Mouse (Mus musculus) hindlimb bud, embryonic 11.5 days (tissue): Measurements from ENCODE around the gene Rpa1.
"Not testable (repeated sequence)": the region's sequence is repeated elsewhere in the genome, so short reads cannot be mapped to it uniquely, and the experiment has no call there.

Experiments
- DNase-seq: peaks from one replicate; pipeline ENCODE4 v3.0.0-alpha.2; 2012; ENCODE audit warnings: low read depth, low spot score; ENCODE audit errors: extremely low spot score

Rpa1 gene

GRCm38 (mm10) chr11:75287940-75288339 lies 60.2 kb downstream of the Rpa1 start:
- no peak for DNase-seq

DNA sequence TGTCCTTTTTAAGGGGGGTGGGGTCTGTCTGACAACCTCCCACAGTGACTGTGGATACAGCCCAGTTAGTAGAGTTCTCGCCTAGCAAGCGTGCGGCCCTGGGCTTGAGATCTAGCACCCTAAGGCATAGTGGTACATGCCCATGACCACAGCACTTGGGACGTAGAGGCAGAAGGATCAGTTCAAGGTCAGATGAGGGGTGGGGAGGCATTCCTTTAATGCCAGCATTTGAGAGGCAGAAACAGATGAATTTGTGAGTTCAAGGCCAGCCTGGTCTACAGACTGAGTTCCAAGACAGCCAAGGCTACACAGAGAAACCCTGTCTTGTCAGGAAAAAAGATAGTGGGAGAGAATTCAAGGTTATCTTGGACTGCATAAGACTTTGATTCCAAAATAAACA lies 61.3 kb downstream of the Rpa1 start:
- DNase-seq, result no peak

DNA sequence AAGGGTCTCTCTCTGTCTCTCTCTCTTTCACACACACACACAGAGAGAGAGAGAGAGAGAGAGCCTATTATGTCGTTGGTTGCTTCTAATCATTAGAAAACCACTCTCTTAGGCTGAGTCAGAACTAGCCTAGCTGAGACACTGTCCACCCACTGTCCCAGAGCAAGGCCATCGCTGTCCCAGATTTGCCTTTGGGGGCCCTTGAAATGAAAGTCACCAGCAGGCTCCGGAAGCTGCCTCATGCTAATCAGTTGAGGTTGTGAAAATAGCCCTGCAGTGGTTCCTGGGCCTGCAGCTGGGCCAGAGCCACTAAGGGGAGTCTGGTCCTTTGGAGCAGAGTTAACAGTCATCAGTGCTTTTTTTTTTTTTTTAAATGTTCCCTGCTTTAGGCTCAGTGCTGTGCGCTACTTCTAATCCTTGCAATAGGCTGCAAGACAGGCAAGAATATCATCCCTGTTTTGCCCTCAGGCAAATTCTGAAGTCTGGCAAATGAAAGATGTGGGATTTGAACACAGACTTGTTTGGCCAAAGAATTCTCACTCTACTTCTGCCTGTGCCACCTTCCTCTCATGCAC lies 62.1 kb downstream of the Rpa1 start:
- DNase-seq, result no peak

DNA sequence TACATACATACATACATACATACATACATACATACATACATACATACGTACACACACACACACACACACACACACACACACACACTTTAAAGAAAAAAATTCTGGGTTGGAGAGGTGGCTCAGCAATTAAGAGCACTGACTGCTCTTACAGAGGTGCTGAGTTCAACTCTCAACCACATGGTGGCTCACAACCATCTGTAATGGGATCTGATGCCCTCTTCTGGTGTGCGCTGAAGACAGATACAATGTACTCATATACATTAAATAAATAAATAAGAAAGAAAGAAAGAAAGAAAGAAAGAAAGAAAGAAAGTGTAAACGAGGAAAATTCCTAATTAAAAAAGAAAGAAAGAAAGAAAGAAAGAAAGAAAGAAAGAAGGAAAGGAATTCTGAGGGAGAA lies 64.3 kb downstream of the Rpa1 start:
- not testable (repeated sequence) for DNase-seq

DNA sequence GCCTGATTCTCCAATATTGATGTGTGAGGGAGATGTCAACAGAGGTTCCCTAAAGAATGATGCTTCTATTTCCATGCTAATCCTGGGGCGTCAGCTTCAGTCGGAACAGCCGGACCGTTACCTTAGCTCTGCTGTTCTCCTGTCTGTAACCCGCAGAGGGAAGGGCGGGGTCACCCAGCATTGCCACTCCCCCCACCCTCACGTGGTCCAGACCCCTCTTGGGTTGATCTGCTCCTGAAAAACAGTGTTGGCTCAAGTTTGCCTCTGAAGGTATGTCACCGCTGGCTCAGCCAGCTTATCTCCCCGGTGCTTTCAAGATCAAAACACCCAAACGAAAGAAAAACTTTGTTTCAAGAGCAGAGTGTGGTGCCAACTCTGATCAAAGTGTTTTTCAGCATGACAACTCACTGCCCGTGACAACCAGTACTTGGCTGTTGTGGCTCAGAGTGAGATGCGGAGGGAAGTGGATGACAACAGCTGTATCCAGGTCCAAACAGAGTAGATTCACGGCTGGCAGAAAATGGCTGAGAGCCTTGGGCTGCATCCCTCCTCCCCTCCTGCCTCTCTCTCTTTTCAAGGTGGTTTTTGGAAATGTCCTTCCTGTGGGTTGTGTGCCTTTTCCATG lies 65.5 kb downstream of the Rpa1 start:
- DNase-seq, result no peak

DNA sequence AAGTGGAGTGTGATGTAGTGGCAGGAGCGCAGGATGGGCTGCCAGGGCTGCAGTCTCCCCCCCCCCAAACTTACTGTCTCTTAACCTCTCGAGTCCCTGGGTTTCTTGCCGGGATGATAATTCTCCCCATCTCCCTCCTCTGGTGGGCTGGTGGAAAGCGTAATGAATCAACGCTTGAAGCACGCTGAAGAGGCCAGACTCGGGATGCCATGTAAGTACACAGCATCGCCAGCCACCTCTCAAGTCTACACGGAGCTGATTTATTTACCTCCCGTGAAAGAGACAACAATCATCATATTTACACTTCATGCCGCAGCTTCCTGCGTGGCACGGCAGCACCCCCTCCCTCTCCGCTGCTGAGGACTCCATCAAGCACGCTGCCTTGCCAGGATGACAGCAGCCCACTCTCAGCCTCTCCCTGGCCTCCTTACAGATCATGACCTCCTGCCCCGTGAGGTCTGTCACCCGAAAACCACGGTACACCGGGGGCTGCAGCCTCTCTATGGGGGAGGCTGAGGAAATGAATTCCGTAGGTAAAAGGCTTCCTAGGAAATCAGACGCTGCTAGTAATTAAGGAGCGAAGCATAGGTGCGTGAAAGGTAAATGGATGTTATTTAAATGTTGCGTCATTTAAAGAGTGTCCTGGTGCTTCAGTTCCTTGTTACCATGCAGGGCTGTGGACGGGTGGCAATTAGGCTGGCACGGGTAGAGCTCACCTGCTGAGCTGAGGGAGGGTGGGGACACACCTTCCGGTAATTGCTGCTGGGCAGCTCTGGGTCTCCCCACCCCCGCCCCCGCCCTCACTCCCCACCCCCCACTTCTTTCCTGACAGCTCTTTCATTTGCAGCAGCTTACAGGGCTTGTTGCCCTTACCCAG lies 66.5 kb downstream of the Rpa1 start:
- DNase-seq, result no peak

DNA sequence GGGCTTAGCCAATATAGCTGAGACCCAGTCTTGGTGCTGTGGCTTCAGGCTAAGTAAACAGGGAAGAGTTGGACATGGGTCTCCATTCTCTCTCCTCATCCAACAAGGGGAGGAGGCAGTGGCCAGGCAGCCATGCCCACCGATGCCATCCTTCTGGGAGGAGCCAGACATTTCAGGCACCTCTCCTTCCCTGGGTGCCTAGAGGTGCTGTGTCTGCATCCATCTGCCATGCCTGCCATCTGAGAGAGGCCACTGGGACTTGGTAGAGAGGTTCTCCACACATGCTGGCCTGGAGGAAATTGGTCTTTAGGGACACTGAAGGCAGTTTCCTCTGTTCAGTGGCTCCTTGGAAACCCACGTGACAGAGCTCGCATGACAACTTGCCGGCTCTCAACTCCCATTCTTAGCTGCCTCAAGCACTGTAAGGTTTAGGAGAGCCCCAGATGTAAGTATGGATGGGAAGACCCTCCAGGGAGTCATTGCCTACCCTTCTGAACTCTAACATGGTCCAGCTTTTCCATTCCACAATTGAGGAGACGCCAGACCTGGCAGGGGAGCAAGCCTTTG lies 67.6 kb downstream of the Rpa1 start:
- DNase-seq, result no peak

- no peak for DNase-seq
These were observed 68.1 kb downstream of the Rpa1 start for GRCm38 (mm10) chr11:75280066-75280410.

- no peak for DNase-seq
These were observed 68.6 kb downstream of the Rpa1 start for GRCm38 (mm10) chr11:75279342-75280065.

GRCm38 (mm10) chr11:75279013-75279341 lies 69.1 kb downstream of the Rpa1 start:
- no peak for DNase-seq

- DNase-seq, result no peak
These were observed 70.0 kb downstream of the Rpa1 start for GRCm38 (mm10) chr11:75278115-75278514.

DNA sequence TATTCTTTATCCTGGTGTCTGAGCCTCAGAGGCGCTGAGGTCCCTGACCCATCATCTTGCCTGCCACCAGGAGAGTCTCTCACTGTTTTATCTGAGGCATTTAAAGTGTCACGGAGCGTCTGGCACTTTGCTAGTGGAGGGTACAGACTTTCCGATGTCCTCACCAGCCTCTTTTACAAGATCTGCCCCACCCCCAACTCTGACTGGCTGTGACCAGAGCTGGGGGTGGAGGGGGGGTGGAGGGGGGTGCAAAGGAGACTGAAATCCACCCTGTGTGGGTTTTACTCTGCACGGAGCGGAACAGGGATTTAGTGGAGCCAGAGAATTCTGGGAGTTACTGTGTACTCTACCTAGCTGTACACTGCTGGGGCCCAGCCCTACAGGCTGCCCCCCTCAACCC lies 73.1 kb downstream of the Rpa1 start:
- DNase-seq, result no peak

DNA sequence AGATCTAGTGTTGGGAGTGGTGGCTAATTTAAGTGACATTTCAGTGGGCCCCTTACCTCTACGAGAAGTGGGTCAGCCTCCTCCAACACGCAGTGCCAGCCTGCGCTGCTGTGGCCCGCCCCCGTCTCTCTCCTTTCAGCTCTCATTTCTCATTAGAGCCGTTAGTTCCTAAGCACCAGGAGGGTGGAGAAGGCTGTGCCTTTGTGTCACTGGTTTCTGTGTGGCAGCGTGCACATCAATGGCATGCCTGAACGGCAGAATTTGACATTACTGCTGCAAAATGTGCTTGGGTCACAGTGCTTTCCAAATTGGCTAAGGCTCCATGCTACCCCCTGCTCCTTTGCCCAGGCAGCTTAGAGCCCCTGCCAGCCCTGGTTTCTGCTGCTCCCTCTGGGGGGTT lies 74.7 kb downstream of the Rpa1 start:
- DNase-seq, result no peak

DNA sequence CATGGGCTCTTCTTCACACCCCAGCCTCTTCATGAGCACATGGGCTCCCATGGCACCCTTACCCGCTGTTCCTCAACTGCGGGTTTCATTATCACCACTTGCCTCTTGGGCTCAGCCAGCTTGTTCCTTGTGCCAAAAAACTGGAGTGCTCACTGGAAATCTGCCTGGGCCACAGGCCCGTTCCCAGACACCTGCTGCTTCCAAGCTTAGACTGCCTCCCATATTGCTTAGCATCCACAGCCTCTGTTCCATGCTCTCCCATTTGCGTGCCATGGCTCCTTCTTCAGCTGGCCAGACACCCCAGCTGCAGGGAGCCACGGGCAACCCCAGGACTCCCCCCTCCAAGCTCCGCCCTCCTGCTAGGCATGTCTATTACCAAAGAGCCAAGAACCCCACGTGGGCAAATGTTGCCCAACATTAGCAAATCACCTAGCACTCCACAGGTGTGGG lies 77.1 kb downstream of the Rpa1 start:
- DNase-seq, result no peak

GRCm38 (mm10) chr11:75270276-75270984 lies 77.7 kb downstream of the Rpa1 start:
- no peak for DNase-seq

GRCm38 (mm10) chr11:75269213-75269612 lies 78.9 kb downstream of the Rpa1 start:
- DNase-seq, result no peak

DNA sequence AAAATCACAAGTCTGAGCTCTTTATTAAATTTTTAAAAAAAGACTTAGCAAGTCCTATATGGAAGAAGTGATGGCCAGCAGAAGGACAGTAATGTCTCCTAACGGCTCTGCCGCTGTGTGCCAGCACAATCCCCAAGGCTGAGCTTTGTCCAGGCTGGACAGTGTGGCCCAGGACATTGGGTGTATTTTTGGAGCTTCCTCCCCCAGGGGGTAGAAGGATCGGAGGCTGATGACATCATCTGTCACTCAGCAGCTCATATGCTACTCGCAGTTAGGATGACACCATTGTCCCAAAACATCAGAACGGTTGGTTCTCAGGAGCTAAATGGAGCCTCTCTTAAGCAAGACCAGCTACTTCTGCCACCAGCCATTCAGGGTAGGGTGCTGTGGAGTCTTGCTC lies 79.6 kb downstream of the Rpa1 start:
- DNase-seq, result no peak

DNA sequence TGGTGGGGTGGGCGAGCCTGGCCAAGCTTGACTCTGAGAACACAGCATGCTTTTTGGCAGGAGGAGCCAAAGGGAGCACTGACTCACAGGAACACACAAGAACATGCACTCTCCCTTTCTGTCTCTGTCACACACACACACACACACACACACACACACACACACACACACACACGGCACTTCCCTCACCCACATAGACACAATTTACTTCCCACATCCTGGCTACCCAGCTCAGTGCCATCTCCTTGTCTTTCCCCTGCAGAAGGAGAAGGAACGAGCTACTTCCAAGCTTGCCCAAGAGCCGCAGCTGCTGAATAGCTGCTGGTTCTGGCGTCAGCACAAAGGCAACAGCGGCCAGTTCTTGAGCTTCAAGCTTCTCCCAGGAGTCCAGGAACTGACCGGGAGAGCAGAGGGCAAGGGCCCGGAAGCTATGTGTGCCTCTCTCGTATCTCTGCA lies 80.3 kb downstream of the Rpa1 start:
- no peak for DNase-seq

GRCm38 (mm10) chr11:75265545-75265944 lies 82.6 kb downstream of the Rpa1 start:
- no peak for DNase-seq

DNA sequence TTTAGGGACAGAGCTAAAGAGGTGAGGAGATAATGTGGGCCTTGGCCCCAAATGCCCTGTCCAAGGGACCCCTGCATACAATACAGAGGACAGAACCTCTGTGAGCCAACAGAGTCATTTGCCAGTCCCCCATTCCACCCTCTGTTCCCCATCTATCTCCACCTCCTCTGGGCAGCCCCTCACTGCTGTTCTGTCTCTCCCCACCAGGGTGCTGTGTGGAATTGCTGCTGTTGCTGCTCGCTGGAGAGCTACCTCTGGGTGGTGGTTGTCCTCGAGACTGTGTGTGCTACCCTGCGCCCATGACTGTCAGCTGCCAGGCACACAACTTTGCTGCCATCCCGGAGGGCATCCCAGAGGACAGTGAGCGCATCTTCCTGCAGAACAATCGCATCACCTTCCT lies 83.6 kb downstream of the Rpa1 start:
- no peak for DNase-seq

DNA sequence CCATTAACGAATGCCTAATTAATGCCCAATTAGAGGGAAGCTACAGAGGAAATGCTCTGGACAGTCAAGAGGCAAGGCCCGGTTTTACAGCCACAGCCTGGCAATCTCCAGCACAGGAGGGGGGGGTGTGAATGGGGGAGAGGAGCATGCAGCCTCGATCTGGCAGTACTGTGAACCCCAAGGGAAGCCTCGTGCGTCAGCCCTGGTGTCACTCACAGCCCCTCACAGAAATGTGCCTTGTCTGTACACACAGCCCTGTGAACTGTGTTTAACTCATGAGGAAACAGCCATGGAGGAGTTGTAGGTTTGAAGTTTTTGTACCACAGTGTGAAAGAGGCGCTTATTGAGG lies 84.2 kb downstream of the Rpa1 start:
- no peak for DNase-seq
